Mouse (Mus musculus) heart, adult 2 months (tissue): Measurements from ENCODE around the gene Ncan. TPM values are rescaled to one million over a fixed set of nuclear protein-coding genes. Genes with fewer than 3 reads are reported as not detected.

Source experiments
- DNase-seq, 2 experiments: peaks; one replicate each; pipeline ENCODE4 v3.0.0; 2021
- H3K27ac ChIP-seq: fragments of 200-600 bp; 2 replicates; pipeline ENCODE4 v1.8.1; 2022
- H3K27me3 ChIP-seq: fragments of 200-500 bp; 2 replicates; pipeline ENCODE4 v1.6.1; 2012; ENCODE audit warnings: mild to moderate bottlenecking, low read length, inconsistent platforms, mixed read lengths; ENCODE audit not compliant: control insufficient read depth, insufficient read depth
- H3K36me3 ChIP-seq: fragments of 200-500 bp; 2 replicates; pipeline ENCODE4 v1.6.1; 2012; ENCODE audit warnings: low read length, inconsistent platforms; ENCODE audit not compliant: control insufficient read depth, insufficient read depth
- H3K4me1 ChIP-seq: fragments of 200-500 bp; 2 replicates; pipeline ENCODE4 v1.6.1; 2011; ENCODE audit warnings: low read length; ENCODE audit not compliant: control insufficient read depth, insufficient read depth
- H3K4me3 ChIP-seq: fragments of 200-600 bp; 2 replicates; pipeline ENCODE4 v1.8.1; 2022
- H3K79me2 ChIP-seq: fragments of 200-500 bp; replicated peaks from 2 replicates; pipeline ENCODE4 v1.6.1; 2012; ENCODE audit warnings: mild to moderate bottlenecking, inconsistent platforms, low read length, moderate library complexity, mixed read lengths; ENCODE audit not compliant: control insufficient read depth, insufficient read depth
- H3K9ac ChIP-seq: fragments of 200-500 bp; 2 replicates; pipeline ENCODE4 v1.6.1; 2012; ENCODE audit warnings: low read depth, mild to moderate bottlenecking, control low read depth, inconsistent platforms, low read length, mixed read lengths
- CTCF ChIP-seq: fragments of 200-600 bp; IDR thresholded peaks from 2 replicates; pipeline ENCODE4 v1.8.1; 2022; ENCODE audit warnings: antibody characterized with exemption, mild to moderate bottlenecking, moderate library complexity
- EP300 ChIP-seq: fragments of 200-500 bp; IDR thresholded peaks from 2 replicates; pipeline ENCODE4 v1.6.1; 2011; ENCODE audit warnings: low read depth, low read length, control low read depth; ENCODE audit not compliant: insufficient read depth
- POLR2A ChIP-seq: fragments of 200-500 bp; IDR thresholded peaks from 2 replicates; pipeline ENCODE4 v1.6.1; 2011; ENCODE audit warnings: mild to moderate bottlenecking, low read depth, low read length, control low read depth; ENCODE audit not compliant: insufficient read depth
- whole genome bisulfite sequencing: fragments of 180-500 bp; shearing (Covaris S2); methylation state at CpG from one replicate; pipeline ENCODE4 v1.1.7; 2018; 5-methylcytosine and 5-hydroxymethylcytosine counted together
- intact Hi-C: fragments of 180-260 bp; cut with DNase I; formaldehyde crosslinking; loops from one replicate; pipeline ENCODE4 v1.15.1; 2025
- polyA plus RNA-seq: library from polyadenylated mRNA; depleted of rRNA; stranded (reverse); fragments of >200 nt; gene quantifications from 2 replicates; pipeline ENCODE4 v1.2.3, GENCODE M21; 2012
- total RNA-seq, 2 experiments: library from RNA; stranded (reverse); gene quantifications; 2 replicates each; pipeline ENCODE4 v1.2.3; 2021

The Ncan gene
- total and polyA plus RNA-seq, 3 experiments, result 0.02 to 0.08 TPM; not detected in 1

DNA sequence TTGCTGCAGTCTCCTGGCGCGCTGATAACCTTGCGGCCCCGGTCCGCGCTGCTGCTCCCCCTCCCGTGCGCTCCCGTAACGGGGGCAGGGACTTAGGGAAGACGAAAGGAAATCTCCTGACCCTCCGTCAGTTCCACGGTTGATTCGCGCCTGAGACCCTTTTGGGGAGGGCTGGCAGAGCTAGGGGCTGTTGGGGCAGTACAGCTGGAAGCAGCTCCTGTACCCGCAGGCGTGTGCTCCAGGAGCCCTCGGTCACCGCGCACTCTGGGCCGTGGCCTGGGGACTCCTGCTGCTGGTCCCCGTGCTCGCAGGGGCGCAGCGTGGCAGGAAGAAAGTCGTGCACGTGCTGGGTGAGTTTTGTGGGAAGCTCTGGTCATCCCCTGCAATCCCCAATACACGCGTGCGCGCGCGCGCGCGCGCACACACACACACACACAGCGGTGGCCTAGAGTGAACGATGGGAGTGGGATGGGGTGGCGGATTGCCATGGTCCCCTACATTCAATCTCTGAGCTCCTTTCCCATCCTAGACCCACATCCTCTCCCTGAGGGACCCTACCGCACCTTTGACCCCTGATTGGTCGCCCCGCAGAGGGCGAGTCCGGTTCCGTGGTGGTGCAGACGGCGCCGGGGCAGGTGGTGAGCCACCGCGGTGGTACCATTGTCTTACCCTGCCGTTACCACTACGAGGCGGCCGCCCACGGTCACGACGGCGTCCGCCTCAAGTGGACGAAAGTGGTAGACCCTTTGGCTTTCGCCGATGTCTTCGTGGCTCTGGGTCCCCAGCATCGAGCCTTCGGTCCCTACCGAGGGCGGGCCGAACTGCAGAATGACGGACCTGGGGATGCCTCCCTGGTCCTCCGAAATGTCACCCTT is 36.2 kb downstream of the Ncan start:
- TF ChIP-seq EP300 (no peak), POLR2A (no peak), CTCF (no peak)
- H3K36me3 ChIP-seq, result no peaks in the 10 kb centered on the region
- no peaks in the 10 kb centered on the region for H3K79me2 ChIP-seq
- no peaks in the 10 kb centered on the region for H3K4me1 ChIP-seq
- WGBS, result 5% methylated on average over 71 of the region's 71 CpGs
- intact Hi-C loops, result loop anchor here (5.0 kb wide), 1 partner anchor 138 kb away; no protein-coding TSS in a partner anchor
- H3K27me3 ChIP-seq, result peaks cover 15% of the 10 kb centered on the region
- peak overlapping the region; percentile 31 for H3K4me3 ChIP-seq
- no peak overlapping the region for H3K9ac ChIP-seq
- DNase-seq, result no peak
- H3K27ac ChIP-seq, result no peak overlapping the region

DNA sequence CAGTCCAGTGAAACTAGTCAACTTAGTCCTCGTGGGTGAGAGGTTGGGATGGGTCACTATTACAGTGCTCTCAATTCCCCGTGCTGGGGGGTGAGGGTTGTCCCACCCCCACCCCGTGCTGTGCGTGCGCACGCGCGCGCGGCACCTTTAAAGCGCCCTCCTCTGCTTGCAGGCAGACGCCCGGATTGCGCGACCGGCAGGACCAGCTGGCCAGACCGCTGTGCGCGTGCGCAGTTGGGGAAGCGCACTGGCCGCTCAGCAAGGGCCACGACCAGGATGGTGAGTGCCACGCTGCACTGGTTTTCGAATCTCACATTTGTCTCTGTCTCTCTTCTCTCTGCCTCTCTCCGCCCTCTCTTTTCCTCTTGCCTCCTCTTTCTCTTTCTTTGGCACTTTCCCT is 37.4 kb downstream of the Ncan start, which contains the start of gene Hapln4:
Gene Hapln4 (plus strand): TSS at position 173 of the 400 bp plus-strand sequence.
- Histone ChIP-seq H3K27ac (no peak within 1 kb of the TSS), H3K36me3 (no peaks in the 10 kb centered on the region), H3K27me3 (peaks cover 13% of the 10 kb centered on the region), H3K4me3 (peak within 1 kb of the TSS; percentile 31), H3K9ac (no peak within 1 kb of the TSS), H3K79me2 (no peaks in the 10 kb centered on the region), H3K4me1 (no peaks in the 10 kb centered on the region)
- WGBS, result under 1% methylated on average over 26 of the region's 26 CpGs
- DNase-seq, result peak; percentile 37 to 44
- intact Hi-C loops, result no loop called here
- TF ChIP-seq POLR2A, result no peak
- TF ChIP-seq EP300, result no peak
- TF ChIP-seq CTCF, result no peak

DNA sequence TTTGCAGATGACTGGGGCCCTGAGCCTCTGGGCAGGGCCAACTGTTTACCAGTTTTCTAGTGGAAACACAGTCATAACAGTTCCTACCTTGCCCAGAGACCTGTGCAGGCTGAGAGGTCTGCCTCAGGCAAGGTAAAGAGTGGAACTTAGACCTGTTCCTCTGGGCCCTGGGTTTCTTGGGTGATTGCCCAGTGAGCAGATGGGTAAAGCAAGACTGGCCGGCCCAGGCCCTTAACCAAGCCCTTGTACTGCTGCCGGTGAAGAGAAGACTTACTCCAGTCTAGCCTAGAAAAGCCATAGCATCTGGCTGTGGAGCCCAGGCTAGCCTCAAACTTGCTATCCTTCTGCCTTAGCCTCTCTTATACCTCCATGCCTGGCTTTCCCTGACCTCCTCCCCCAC is 38.7 kb downstream of the Ncan start:
- Histone ChIP-seq H3K36me3 (no peaks in the 10 kb centered on the region), H3K4me3 (no peak overlapping the region), H3K27me3 (peaks cover 8% of the 10 kb centered on the region), H3K9ac (no peak overlapping the region), H3K79me2 (no peaks in the 10 kb centered on the region), H3K27ac (no peak overlapping the region), H3K4me1 (no peaks in the 10 kb centered on the region)
- WGBS, result 87% methylated on average over 2 of the region's 2 CpGs
- intact Hi-C loops, result no loop called here
- no peak for DNase-seq
- TF ChIP-seq CTCF, result no peak

DNA sequence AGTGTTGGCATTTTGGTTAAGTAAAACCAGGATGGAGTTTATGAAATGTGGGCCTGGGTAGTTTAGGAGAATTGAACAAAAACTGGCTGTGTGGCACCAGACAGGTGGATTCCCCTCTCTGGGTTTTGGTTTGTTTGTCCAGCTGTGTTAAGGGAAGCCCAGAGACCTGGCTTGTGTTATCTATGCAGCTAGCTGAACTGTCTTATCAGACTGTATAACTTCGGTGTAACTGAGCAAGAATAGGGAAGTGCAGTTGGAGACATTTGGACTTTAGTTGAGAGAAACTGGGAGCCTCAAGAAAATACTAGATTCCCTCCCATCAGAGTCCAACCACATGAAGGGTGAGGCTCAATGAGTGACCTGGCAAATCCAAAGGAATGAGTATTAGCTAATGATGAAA is 47.0 kb downstream of the Ncan start:
- DNase-seq, result no peak
- WGBS, result 20% methylated on average over 1 of the region's 1 CpGs
- no peak for TF ChIP-seq POLR2A
- H3K36me3 ChIP-seq, result no peaks in the 10 kb centered on the region
- H3K79me2 ChIP-seq, result no peaks in the 10 kb centered on the region
- no peak overlapping the region for H3K4me3 ChIP-seq
- H3K27ac ChIP-seq, result no peak overlapping the region
- no peak overlapping the region for H3K9ac ChIP-seq
- no peaks in the 10 kb centered on the region for H3K27me3 ChIP-seq
- intact Hi-C loops, result no loop called here
- H3K4me1 ChIP-seq, result peaks cover 2% of the 10 kb centered on the region; the same call in 1 of the 2 replicates

DNA sequence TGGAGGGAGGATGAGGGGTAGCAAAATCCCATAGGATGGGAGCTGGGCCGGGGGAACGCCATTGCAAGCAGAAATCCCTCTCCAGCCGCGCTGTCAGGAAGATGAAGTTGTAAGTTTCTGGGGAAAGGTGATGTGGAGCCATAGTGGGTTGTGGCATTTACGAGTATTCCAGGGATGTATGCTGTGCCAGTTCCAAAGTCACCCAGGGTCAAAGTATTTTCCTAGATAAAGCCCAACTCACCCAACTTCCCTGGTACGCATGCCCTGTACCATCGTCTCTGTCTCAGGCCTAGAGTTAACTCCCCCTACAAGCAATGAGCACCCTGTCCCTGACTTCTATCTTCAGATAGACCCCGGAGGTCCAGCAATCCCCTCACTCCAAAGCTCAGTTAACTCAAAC is 47.6 kb downstream of the Ncan start:
- intact Hi-C loops, result no loop called here
- WGBS, result 46% methylated on average over 8 of the region's 8 CpGs
- Histone ChIP-seq H3K9ac (peak overlapping the region; percentile 67), H3K36me3 (no peaks in the 10 kb centered on the region), H3K4me1 (peaks cover 2% of the 10 kb centered on the region; the same call in 1 of the 2 replicates), H3K79me2 (no peaks in the 10 kb centered on the region), H3K27me3 (no peaks in the 10 kb centered on the region), H3K27ac (peak overlapping the region; percentile 32; the same call in 1 of the 2 replicates), H3K4me3 (peak overlapping the region; percentile 34)
- TF ChIP-seq POLR2A (no peak), EP300 (no peak), CTCF (no peak)
- DNase-seq, result no peak

DNA sequence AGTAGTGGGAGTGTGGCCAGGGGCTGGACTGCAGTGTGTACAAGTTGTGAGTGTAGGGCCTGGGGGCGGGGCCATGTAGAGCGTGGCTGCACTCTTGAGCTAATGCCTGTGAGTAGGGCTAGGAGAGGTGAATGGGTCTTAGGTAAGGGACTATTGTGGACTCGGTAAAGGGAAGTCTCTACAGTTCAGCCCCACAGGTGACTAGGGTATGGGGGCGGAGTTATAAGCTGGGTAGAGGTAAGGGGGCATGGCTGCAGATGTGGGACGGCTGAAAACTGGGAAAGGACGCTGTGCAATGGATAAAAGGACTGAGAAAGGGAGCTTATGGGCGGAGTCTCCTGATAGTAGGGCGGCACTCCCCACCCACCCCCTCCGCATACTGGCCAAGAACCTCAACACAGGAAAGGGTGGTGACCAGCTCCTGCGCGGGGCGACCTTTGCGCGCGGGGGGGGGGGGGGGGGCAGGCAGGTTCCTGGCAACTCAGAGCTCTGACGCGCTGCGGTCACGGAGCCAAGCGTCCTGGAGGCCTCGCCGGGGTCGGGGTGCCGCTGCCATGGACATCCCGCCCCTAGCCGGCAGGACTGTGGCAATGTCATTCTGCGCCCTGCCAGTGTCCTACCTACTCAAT is 48.1 kb downstream of the Ncan start, which contains the start of gene Tm6sf2:
Gene Tm6sf2 (plus strand): TSS at position 484 of the 629 bp plus-strand sequence.
- Histone ChIP-seq H3K36me3 (no peaks in the 10 kb centered on the region), H3K79me2 (no peaks in the 10 kb centered on the region), H3K4me1 (peaks cover 2% of the 10 kb centered on the region; the same call in 1 of the 2 replicates), H3K9ac (peak within 1 kb of the TSS; percentile 67), H3K27me3 (no peaks in the 10 kb centered on the region), H3K27ac (peak within 1 kb of the TSS; percentile 32; the same call in 1 of the 2 replicates), H3K4me3 (peak within 1 kb of the TSS; percentile 34)
- intact Hi-C loops, result no loop called here
- 9% methylated on average over 23 of the region's 27 CpGs for WGBS
- DNase-seq, result peak; percentile 61 to 71
- TF ChIP-seq POLR2A, result no peak
- TF ChIP-seq EP300, result no peak
- no peak for TF ChIP-seq CTCF
